Mouse (Mus musculus): Measurements from ENCODE around the gene Rnf115. TPM values are rescaled to one million over a fixed set of nuclear protein-coding genes. Genes with fewer than 3 reads are reported as not detected.
A peak's percentile ranks its signal among the peaks of the same experiment; 100 is the strongest.

Rnf115 gene
- polyA plus RNA-seq, 1 experiment from 2014 or later = 54.5 TPM

DNA sequence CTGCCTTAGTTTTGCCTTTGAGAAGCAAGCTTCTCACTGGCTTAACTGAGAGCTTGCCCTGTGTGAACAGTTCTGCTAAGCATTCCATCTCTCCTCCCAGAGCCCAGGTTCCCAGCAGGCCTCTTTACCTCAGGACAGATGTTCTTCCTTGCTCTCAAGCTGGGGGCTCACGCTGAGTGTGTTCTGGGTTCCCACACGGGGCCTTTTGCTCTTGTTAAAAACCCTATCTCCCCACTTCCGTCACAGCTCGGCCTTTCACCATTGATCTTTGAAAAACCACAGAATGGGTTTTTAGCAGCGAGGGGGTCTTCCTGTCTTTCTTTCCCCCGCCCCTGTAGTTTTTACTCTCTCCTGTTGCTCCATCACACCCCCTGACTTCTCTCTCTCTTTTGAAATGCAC lies 86.9 kb downstream of the Rnf115 start:
- Histone ChIP-seq H3K4me2 (no peak overlapping the region), H3K36me3 (no peaks in the 10 kb centered on the region), H3K27me3 (replicated peaks) (0 out of 2 replicates have a peak, but pooled peaks cover 21% of the 10 kb centered on the region), H3K27ac (ENCODE audit: poor library complexity, severe bottlenecking) (no peak overlapping the region), H3K4me3 (no peak overlapping the region), H3K9me3 (replicated peaks) (peaks cover 6% of the 10 kb centered on the region), H3K4me1 (replicated peaks) (peaks cover 16% of the 10 kb centered on the region), H3K9ac (no peak overlapping the region)
- no peak for ATAC-seq (ENCODE audit: insufficient number of reproducible peaks, low FRiP score)
- 36% methylated on average over 6 of the region's 6 CpGs for WGBS

DNA sequence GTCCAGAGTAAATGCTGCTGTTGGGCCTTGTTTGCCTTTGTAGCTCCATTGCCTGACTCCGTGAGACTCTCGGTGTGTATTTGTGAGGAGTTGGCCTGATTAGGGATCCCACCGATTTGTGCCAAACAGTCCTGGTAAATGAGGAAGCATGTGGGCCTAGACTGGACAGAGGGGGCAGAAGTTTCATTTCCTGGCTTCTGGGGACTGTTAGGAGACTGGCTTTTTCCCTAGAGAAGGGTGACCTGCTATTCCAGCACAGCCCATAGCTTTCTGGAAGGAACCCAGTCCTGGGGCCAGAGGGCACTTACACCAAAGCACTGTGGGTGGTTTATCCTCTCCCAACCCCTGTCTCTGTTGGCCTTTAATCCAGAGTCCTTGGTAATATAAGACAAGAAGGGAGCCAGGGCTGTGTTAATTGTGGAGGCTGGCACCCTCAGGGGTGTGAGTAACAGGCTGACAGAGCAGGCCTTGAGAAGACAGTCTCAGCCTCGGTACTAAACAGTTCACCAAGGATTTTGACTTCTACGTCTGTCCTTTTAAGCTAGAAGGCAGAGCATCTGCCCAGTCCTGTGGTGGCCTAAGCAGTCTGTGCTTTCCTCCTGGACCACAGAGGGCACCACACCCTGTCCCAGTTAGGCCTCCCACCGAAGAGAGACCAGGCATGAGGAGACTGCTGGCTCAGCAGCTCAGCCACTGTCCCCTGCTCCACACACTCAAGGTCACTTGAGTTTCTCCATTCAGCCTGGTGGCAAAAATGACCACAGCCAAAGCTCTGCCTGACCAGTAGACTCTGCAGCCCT lies 92.9 kb downstream of the Rnf115 start:
- no peak overlapping the region for H3K27ac ChIP-seq (ENCODE audit: poor library complexity, severe bottlenecking)
- WGBS = 68% methylated on average over 6 of the region's 6 CpGs
- H3K4me2 ChIP-seq = no peak overlapping the region
- H3K4me3 ChIP-seq = no peak overlapping the region
- H3K36me3 ChIP-seq = no peaks in the 10 kb centered on the region
- H3K4me1 ChIP-seq (replicated peaks) = no peaks in the 10 kb centered on the region
- H3K9ac ChIP-seq = no peak overlapping the region
- 0 out of 2 replicates have a peak, but pooled peaks cover 9% of the 10 kb centered on the region for H3K27me3 ChIP-seq (replicated peaks)
- peaks cover 6% of the 10 kb centered on the region for H3K9me3 ChIP-seq (replicated peaks)
- no peak for ATAC-seq (ENCODE audit: insufficient number of reproducible peaks, low FRiP score)

DNA sequence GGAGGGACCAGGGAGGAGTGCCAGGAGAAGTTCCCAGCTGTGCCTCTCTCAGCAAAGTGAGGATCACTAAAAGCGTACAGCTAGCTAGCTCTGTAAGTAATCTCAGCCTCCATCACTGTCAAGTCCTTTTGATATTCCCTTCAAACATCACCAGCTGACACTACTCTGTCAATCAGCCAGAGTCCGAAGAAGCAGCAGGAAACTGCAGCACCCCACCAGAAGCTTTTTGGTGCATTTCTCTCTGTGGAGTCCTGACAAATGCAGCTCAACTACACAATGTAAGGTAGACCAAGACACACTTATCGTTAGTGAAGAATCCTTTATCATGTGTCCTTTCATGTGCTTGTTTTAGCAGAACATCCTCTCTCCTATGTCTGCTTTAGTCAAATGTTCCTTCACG lies 94.1 kb downstream of the Rnf115 start:
- 74% methylated on average over 4 of the region's 4 CpGs for WGBS
- 0 out of 2 replicates have a peak, but pooled peaks cover 5% of the 10 kb centered on the region for H3K27me3 ChIP-seq (replicated peaks)
- no peak overlapping the region for H3K4me3 ChIP-seq
- no peak overlapping the region for H3K4me2 ChIP-seq
- H3K9me3 ChIP-seq (replicated peaks) = peaks cover 6% of the 10 kb centered on the region
- H3K9ac ChIP-seq = no peak overlapping the region
- H3K4me1 ChIP-seq (replicated peaks) = no peaks in the 10 kb centered on the region
- ATAC-seq (ENCODE audit: insufficient number of reproducible peaks, low FRiP score) = no peak
- H3K27ac ChIP-seq (ENCODE audit: poor library complexity, severe bottlenecking) = no peak overlapping the region
- no peaks in the 10 kb centered on the region for H3K36me3 ChIP-seq

DNA sequence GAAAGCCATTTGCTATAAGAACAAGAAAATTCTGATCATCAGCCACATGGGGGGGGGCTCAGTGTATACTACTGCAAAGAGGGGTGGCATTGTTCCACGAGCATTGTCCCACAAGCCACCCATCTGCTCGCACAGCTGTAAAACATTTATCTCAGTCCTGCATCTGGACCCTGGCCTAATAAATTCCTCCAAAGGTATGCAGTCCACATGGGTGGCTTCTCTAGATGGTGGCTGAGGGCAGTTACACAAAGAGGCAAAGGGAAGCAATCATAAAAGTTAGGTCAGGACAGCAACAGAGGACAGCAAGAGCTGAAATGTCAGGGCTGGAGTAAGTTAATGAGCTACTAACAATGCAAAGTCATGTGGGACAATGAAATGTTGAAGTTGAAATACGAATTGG lies 96.2 kb downstream of the Rnf115 start:
- ATAC-seq (ENCODE audit: insufficient number of reproducible peaks, low FRiP score) = no peak
- no peak overlapping the region for H3K9ac ChIP-seq
- no peaks in the 10 kb centered on the region for H3K36me3 ChIP-seq
- no peak overlapping the region for H3K4me2 ChIP-seq
- no peak overlapping the region for H3K27ac ChIP-seq (ENCODE audit: poor library complexity, severe bottlenecking)
- H3K4me1 ChIP-seq (replicated peaks) = peaks cover 5% of the 10 kb centered on the region
- 0 out of 2 replicates have a peak, but pooled peaks cover 4% of the 10 kb centered on the region for H3K9me3 ChIP-seq (replicated peaks)
- 76% methylated on average over 3 of the region's 3 CpGs for WGBS
- no peak overlapping the region for H3K4me3 ChIP-seq
- H3K27me3 ChIP-seq (replicated peaks) = no peaks in the 10 kb centered on the region

DNA sequence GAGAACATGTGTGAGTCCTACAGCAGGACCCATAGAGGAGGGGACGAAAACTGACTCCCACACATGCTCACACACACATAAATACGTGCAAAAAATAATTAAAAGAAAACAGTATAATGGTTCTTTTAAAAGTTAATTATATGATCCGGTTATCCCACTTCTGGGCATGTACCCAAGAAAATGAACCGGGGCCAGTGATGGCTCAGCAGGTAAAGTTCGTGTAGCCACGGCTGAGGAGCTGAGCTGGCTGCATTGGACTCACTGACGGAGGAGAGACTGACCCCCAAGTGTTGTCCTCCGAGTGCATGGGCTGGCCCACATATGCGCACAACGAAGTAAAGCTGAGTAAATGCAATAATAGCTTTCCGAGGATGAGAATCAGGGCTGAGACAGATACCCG lies 97.2 kb downstream of the Rnf115 start:
- Histone ChIP-seq H3K4me3 (no peak overlapping the region), H3K9me3 (replicated peaks) (0 out of 2 replicates have a peak, but pooled peaks cover 4% of the 10 kb centered on the region), H3K36me3 (no peaks in the 10 kb centered on the region), H3K27me3 (replicated peaks) (0 out of 2 replicates have a peak, but pooled peaks cover 8% of the 10 kb centered on the region), H3K4me1 (replicated peaks) (peaks cover 5% of the 10 kb centered on the region), H3K27ac (ENCODE audit: poor library complexity, severe bottlenecking) (no peak overlapping the region), H3K9ac (no peak overlapping the region), H3K4me2 (no peak overlapping the region)
- no peak for ATAC-seq (ENCODE audit: insufficient number of reproducible peaks, low FRiP score)
- 87% methylated on average over 12 of the region's 12 CpGs for WGBS

DNA sequence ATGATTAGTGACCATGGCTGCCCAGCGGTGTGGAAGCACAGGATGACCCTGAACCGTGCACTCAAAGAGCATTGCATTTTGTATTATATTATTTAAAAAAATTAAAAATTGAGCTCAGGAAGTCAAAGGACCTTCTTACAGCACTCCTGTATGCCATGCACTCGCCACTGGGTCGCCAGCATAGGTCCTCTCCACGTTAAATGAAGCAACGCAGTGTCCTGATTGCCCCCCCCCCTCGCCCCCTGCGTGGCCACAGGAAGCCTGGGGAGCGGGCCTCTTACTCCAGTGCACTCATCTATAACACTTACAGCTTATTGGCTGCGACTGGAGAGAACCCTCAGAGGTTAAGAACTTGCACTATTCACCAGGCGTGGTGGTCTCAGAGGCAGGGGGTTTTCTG lies 97.8 kb downstream of the Rnf115 start:
- H3K27me3 ChIP-seq (replicated peaks) = 0 out of 2 replicates have a peak, but pooled peaks cover 8% of the 10 kb centered on the region
- no peak for ATAC-seq (ENCODE audit: insufficient number of reproducible peaks, low FRiP score)

DNA sequence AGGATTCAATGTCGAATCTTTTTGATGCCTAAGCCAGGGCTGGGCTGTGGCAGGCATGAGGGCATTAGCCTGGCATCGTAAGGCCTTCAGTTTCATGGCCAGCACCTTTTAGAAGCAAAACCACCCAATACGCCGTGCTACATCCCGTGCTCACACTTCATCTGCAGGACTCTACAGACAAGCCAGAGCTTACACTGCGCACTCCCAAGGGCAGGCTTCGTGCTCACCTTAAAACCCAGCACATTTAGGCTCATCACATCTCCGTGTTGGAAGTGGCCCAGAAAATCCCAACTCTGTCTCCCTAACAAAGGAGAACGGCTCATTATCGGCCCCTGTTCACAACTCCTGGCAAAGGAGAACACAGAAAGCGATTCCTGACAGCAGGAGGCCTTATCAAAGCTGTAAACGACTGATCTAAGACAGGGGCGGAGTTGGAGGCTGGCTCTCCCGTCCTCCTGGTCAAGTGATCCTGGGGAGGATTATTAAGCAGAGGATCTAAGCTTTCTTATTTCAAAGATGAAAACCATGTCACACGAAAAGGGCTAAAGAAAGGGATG lies 100.9 kb downstream of the Rnf115 start:
- ATAC-seq (ENCODE audit: insufficient number of reproducible peaks, low FRiP score) = no peak
- 24% methylated on average over 15 of the region's 15 CpGs for WGBS
- Histone ChIP-seq H3K27me3 (replicated peaks) (peaks cover 8% of the 10 kb centered on the region; the same call in 1 of the 2 replicates), H3K27ac (ENCODE audit: poor library complexity, severe bottlenecking) (no peak overlapping the region), H3K4me2 (peak overlapping the region; percentile 30), H3K4me3 (no peak overlapping the region), H3K9ac (no peak overlapping the region), H3K36me3 (no peaks in the 10 kb centered on the region), H3K4me1 (replicated peaks) (peaks cover 5% of the 10 kb centered on the region), H3K9me3 (replicated peaks) (0 out of 2 replicates have a peak, but pooled peaks cover 4% of the 10 kb centered on the region)

More for the DNA sequence above, 97.8 kb downstream of the Rnf115 start:
- 38% methylated on average over 11 of the region's 11 CpGs for WGBS
- Histone ChIP-seq H3K4me1 (replicated peaks) (peaks cover 5% of the 10 kb centered on the region), H3K4me2 (no peak overlapping the region), H3K9me3 (replicated peaks) (0 out of 2 replicates have a peak, but pooled peaks cover 4% of the 10 kb centered on the region), H3K27ac (ENCODE audit: poor library complexity, severe bottlenecking) (no peak overlapping the region), H3K9ac (no peak overlapping the region), H3K36me3 (no peaks in the 10 kb centered on the region), H3K4me3 (no peak overlapping the region)

- 71% methylated on average over 1 of the region's 1 CpGs for WGBS
- no peak within 1 kb of the TSS for H3K27ac ChIP-seq (ENCODE audit: poor library complexity, severe bottlenecking)
- no peak within 1 kb of the TSS for H3K9ac ChIP-seq
- peaks cover 5% of the 10 kb centered on the region for H3K4me1 ChIP-seq (replicated peaks)
- no peaks in the 10 kb centered on the region for H3K36me3 ChIP-seq
- no peak within 1 kb of the TSS for H3K4me3 ChIP-seq
- peaks cover 8% of the 10 kb centered on the region; the same call in 1 of the 2 replicates for H3K27me3 ChIP-seq (replicated peaks)
- H3K4me2 ChIP-seq = peak within 1 kb of the TSS; percentile 30
- H3K9me3 ChIP-seq (replicated peaks) = 0 out of 2 replicates have a peak, but pooled peaks cover 4% of the 10 kb centered on the region
- ATAC-seq (ENCODE audit: insufficient number of reproducible peaks, low FRiP score) = no peak
Observed at GRCm38 (mm10) chr3:96828984-96829383, 101.5 kb downstream of the Rnf115 start, which contains the start of the genes Pdzk1 and Cd160. Pdzk1 (plus strand) TSS chr3:96829284. Cd160 (minus strand) TSS chr3:96829351.

DNA sequence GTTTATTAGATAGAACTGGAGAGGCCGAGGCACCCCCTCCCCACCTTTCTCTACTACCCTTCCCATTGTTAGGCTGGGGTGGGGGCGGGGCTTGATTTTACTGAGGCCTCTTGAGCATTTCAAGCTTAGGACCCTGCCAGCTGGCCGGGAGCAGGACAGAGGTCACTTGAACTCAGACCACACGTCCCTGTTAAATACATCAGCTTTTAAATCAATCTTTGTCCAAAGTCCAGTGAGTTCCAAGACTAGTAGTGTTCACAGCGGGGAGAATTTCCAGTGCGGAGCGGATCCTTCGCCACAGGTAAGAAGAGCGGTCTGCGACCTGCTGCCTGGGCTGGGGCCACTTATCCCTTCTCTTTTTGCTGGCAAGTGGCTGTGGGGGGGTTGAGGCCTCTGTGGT lies 102.4 kb downstream of the Rnf115 start:
- Histone ChIP-seq H3K36me3 (no peaks in the 10 kb centered on the region), H3K9ac (no peak overlapping the region), H3K9me3 (replicated peaks) (0 out of 2 replicates have a peak, but pooled peaks cover 4% of the 10 kb centered on the region), H3K4me3 (no peak overlapping the region), H3K4me1 (replicated peaks) (peaks cover 5% of the 10 kb centered on the region), H3K4me2 (no peak overlapping the region), H3K27me3 (replicated peaks) (peaks cover 8% of the 10 kb centered on the region; the same call in 1 of the 2 replicates), H3K27ac (ENCODE audit: poor library complexity, severe bottlenecking) (no peak overlapping the region)
- no peak for ATAC-seq (ENCODE audit: insufficient number of reproducible peaks, low FRiP score)
- WGBS = 80% methylated on average over 10 of the region's 10 CpGs

- Histone ChIP-seq H3K27me3 (replicated peaks) (peaks cover 8% of the 10 kb centered on the region; the same call in 1 of the 2 replicates), H3K36me3 (no peaks in the 10 kb centered on the region), H3K4me2 (no peak overlapping the region), H3K4me1 (replicated peaks) (peaks cover 5% of the 10 kb centered on the region), H3K4me3 (no peak overlapping the region), H3K27ac (ENCODE audit: poor library complexity, severe bottlenecking) (no peak overlapping the region), H3K9ac (no peak overlapping the region), H3K9me3 (replicated peaks) (no peaks in the 10 kb centered on the region)
- ATAC-seq (ENCODE audit: insufficient number of reproducible peaks, low FRiP score) = no peak
- 37% methylated on average over 5 of the region's 5 CpGs for WGBS
Observed at GRCm38 (mm10) chr3:96832930-96833329, 105.5 kb downstream of the Rnf115 start.

DNA sequence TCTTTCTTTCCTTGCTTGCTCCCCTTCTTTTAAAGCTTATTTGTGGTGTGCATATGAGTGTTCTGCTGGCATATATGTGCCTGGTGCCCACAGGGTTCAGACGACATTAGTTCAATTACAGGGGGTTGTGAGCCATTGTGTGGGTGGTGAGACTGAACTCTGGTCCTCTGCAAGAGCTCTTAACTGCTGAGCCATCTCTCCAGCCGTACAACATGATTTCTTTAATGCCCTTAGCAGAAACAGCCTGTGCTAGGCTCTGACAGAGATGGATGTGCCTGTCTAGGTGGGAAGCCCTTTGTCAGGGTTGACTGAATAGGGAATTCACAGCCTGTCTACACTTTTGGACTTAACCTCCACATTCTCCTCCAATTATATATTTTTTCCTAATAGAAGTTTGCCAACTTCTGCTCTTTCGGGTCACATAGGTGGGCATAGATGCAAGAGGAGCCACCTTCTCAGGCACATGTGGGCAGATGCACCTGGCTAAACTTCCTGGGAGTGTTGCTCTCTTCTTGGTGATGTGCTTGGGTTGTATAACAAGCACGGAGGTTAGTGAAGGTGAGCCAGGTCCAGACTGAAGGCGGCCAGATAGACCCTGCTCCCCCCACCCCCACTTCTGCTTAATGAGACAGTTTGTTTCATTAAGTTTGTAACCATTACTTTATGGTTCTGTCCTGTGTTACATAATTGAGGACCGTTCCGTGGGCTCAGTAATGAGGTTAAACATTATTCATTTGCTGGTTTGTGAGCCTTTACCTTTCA lies 107.3 kb downstream of the Rnf115 start:
- no peaks in the 10 kb centered on the region for H3K9me3 ChIP-seq (replicated peaks)
- H3K36me3 ChIP-seq = no peaks in the 10 kb centered on the region

More for the DNA sequence above, 107.3 kb downstream of the Rnf115 start:
- Histone ChIP-seq H3K27me3 (replicated peaks) (no peaks in the 10 kb centered on the region; the same call in 1 of the 2 replicates), H3K4me1 (replicated peaks) (no peaks in the 10 kb centered on the region), H3K27ac (ENCODE audit: poor library complexity, severe bottlenecking) (no peak overlapping the region), H3K4me2 (no peak overlapping the region), H3K9ac (no peak overlapping the region), H3K4me3 (no peak overlapping the region)
- no peak for ATAC-seq (ENCODE audit: insufficient number of reproducible peaks, low FRiP score)
- 70% methylated on average over 7 of the region's 7 CpGs for WGBS
